Mouse (Mus musculus): Measurements from ENCODE around the gene Ear14. TPM values are rescaled to one million over a fixed set of nuclear protein-coding genes. Genes with fewer than 3 reads are reported as not detected.
"Not testable (repeated sequence)": the region's sequence is repeated elsewhere in the genome, so short reads cannot be mapped to it uniquely, and the experiment has no call there.

Ear14 gene
- not detected for polyA plus RNA-seq (2012; fragmentation: generic; extraction: Trizol)

- no peaks in the 10 kb centered on the region for H3K36me3 ChIP-seq (ENCODE audit: control insufficient read depth, insufficient read depth)
- H3K27me3 ChIP-seq (ENCODE audit: control insufficient read depth, insufficient read depth, insufficient read length), result no peaks in the 10 kb centered on the region
- no peak within 1 kb of the TSS for H3K4me2 ChIP-seq (ENCODE audit: low read depth)
- H3ac ChIP-seq (ENCODE audit: control insufficient read depth, insufficient read length), result no peak within 1 kb of the TSS
- TF ChIP-seq TCF12 (IDR thresholded peaks at IDR 0.05; ENCODE audit: insufficient read depth, poor library complexity, severe bottlenecking), result no peak
- no peak within 1 kb of the TSS for H3K4me3 ChIP-seq
- H3K79me2 ChIP-seq (ENCODE audit: control insufficient read depth, insufficient read depth), result no peaks in the 10 kb centered on the region
Observed at GRCm38 (mm10) chr14:51203115-51203514, at the start of gene Ear14. Gene Ear14, plus strand, starts transcription at chr14:51203391.

GRCm38 (mm10) chr14:51156056-51156735, 47.0 kb upstream of the Ear14 start:
- no peak for TF ChIP-seq TCF3 (IDR thresholded peaks at IDR 0.05; ENCODE audit: insufficient read length, low read depth)
- no peak for TF ChIP-seq POLR2AphosphoS2 (IDR thresholded peaks at IDR 0.05; ENCODE audit: insufficient read length, low read depth)
- no peak for TF ChIP-seq MAX (IDR thresholded peaks at IDR 0.05; ENCODE audit: low read depth)
- TF ChIP-seq MYOD1 (IDR thresholded peaks at IDR 0.05; ENCODE audit: control insufficient read depth in 1 of 3, insufficient read length in 2 of 3, low read depth in 2 of 3), result no peak
- no peak for TF ChIP-seq SRF (IDR thresholded peaks at IDR 0.05; ENCODE audit: control insufficient read depth, insufficient read length, low read depth)
- no peak for TF ChIP-seq CEBPB (IDR thresholded peaks at IDR 0.05; ENCODE audit: insufficient read depth, poor library complexity, severe bottlenecking)
- TF ChIP-seq E2F4 (IDR thresholded peaks at IDR 0.05; ENCODE audit: insufficient read depth), result no peak
- no peak for TF ChIP-seq REST (IDR thresholded peaks at IDR 0.05; ENCODE audit: insufficient read depth, insufficient read length)
- no peak for TF ChIP-seq POLR2A (IDR thresholded peaks at IDR 0.05; ENCODE audit: insufficient read length, low read depth)
- no peak for TF ChIP-seq MYOG (IDR thresholded peaks at IDR 0.05; ENCODE audit: control insufficient read depth in 1 of 3, insufficient read depth in 1 of 3, insufficient read length in 2 of 3, low read depth in 2 of 3)
- Histone ChIP-seq H3K79me2 (ENCODE audit: control insufficient read depth, insufficient read depth) (no peaks in the 10 kb centered on the region), H3K27me3 (ENCODE audit: control insufficient read depth, insufficient read depth, insufficient read length) (no peaks in the 10 kb centered on the region), H3K4me3 (no peak overlapping the region), H3K36me3 (ENCODE audit: control insufficient read depth, insufficient read depth) (no peaks in the 10 kb centered on the region), H3ac (ENCODE audit: control insufficient read depth, insufficient read length) (no peak overlapping the region), H3K4me2 (ENCODE audit: low read depth) (no peak overlapping the region)

- H3K36me3 ChIP-seq (ENCODE audit: control insufficient read depth, insufficient read depth), result no peaks in the 10 kb centered on the region
Observed at GRCm38 (mm10) chr14:51156736-51157068, 46.5 kb upstream of the Ear14 start.

GRCm38 (mm10) chr14:51157072-51157471, 46.1 kb upstream of the Ear14 start:
- TF ChIP-seq SRF (IDR thresholded peaks at IDR 0.05; ENCODE audit: control insufficient read depth, insufficient read length, low read depth) (no peak), USF1 (IDR thresholded peaks at IDR 0.05; ENCODE audit: low read depth) (no peak)
- no peak overlapping the region for H3ac ChIP-seq (ENCODE audit: control insufficient read depth, insufficient read length)
- no peak overlapping the region for H3K4me2 ChIP-seq (ENCODE audit: low read depth)
- no peaks in the 10 kb centered on the region for H3K79me2 ChIP-seq (ENCODE audit: control insufficient read depth, insufficient read depth)
- H3K4me3 ChIP-seq, result no peak overlapping the region
- H3K27me3 ChIP-seq (ENCODE audit: control insufficient read depth, insufficient read depth, insufficient read length), result no peaks in the 10 kb centered on the region
- no peaks in the 10 kb centered on the region for H3K36me3 ChIP-seq (ENCODE audit: control insufficient read depth, insufficient read depth)

More at GRCm38 (mm10) chr14:51156736-51157068, 46.5 kb upstream of the Ear14 start:
- H3K79me2 ChIP-seq (ENCODE audit: control insufficient read depth, insufficient read depth), result no peaks in the 10 kb centered on the region
- H3K4me2 ChIP-seq (ENCODE audit: low read depth), result no peak overlapping the region
- no peaks in the 10 kb centered on the region for H3K27me3 ChIP-seq (ENCODE audit: control insufficient read depth, insufficient read depth, insufficient read length)
- H3ac ChIP-seq (ENCODE audit: control insufficient read depth, insufficient read length), result no peak overlapping the region
- TF ChIP-seq USF1 (IDR thresholded peaks at IDR 0.05; ENCODE audit: low read depth) (no peak), TCF12 (IDR thresholded peaks at IDR 0.05; ENCODE audit: insufficient read depth, poor library complexity, severe bottlenecking) (no peak), MAX (IDR thresholded peaks at IDR 0.05; ENCODE audit: low read depth) (no peak), CEBPB (IDR thresholded peaks at IDR 0.05; ENCODE audit: insufficient read depth, poor library complexity, severe bottlenecking) (no peak), SRF (IDR thresholded peaks at IDR 0.05; ENCODE audit: control insufficient read depth, insufficient read length, low read depth) (no peak), REST (IDR thresholded peaks at IDR 0.05; ENCODE audit: insufficient read depth, insufficient read length) (no peak), MYOG (IDR thresholded peaks at IDR 0.05; ENCODE audit: control insufficient read depth in 1 of 3, insufficient read depth in 1 of 3, insufficient read length in 2 of 3, low read depth in 2 of 3) (no peak), TCF3 (IDR thresholded peaks at IDR 0.05; ENCODE audit: insufficient read length, low read depth) (no peak)
- H3K4me3 ChIP-seq, result no peak overlapping the region

- H3K79me2 ChIP-seq (ENCODE audit: control insufficient read depth, insufficient read depth); H3K36me3 ChIP-seq (ENCODE audit: control insufficient read depth, insufficient read depth); H3K4me2 ChIP-seq (ENCODE audit: low read depth); H3K4me3 ChIP-seq; H3K27me3 ChIP-seq (ENCODE audit: control insufficient read depth, insufficient read depth, insufficient read length); H3ac ChIP-seq (ENCODE audit: control insufficient read depth, insufficient read length): not testable (repeated sequence)
Observed at GRCm38 (mm10) chr14:51161976-51162375, 41.2 kb upstream of the Ear14 start, which contains the start of gene Rnase2b. Gene Rnase2b, plus strand, starts transcription at chr14:51162260.

GRCm38 (mm10) chr14:51163323-51163722, 39.9 kb upstream of the Ear14 start:
- not testable (repeated sequence) for H3ac ChIP-seq (ENCODE audit: control insufficient read depth, insufficient read length); H3K4me3 ChIP-seq; H3K4me2 ChIP-seq (ENCODE audit: low read depth); H3K36me3 ChIP-seq (ENCODE audit: control insufficient read depth, insufficient read depth); H3K27me3 ChIP-seq (ENCODE audit: control insufficient read depth, insufficient read depth, insufficient read length); H3K79me2 ChIP-seq (ENCODE audit: control insufficient read depth, insufficient read depth)

Data from myocyte (in vitro differentiated cells).